In genomic region chr19:24176692-24177091, GRCm38 (mm10) we compare ENCODE assay signal across 22 mouse cellular contexts. TPM values are rescaled to one million over a fixed set of nuclear protein-coding genes. Genes with fewer than 3 reads are reported as not detected.
DNase-seq lines count a peak whose midpoint lies in the region; ATAC-seq lines count a peak whose summit lies in the region.
"Had no signal": no experiment of that assay in that cellular context is flagged by ENCODE, and none has a peak within 500 bp of the region (broad histone marks: within the 10 kb centered on the region; RNA-seq: fewer than 3 reads in every experiment).

No protein-coding gene starts in this region.

- peak; percentile 76 for ATAC-seq in megakaryocyte, adult 5-6 weeks (ENCODE audit: poor library complexity, severe bottlenecking)
- no peak for ATAC-seq in inflammation-experienced regulatory T-cells, adult 6 months
- ATAC-seq: forebrain, embryonic 16.5 days; hindbrain, postnatal 0 days; intestine, embryonic 16.5 days; midbrain, embryonic 15.5 days had no signal

- DNase-seq in cerebellum, adult 9-11 months: peak; percentile 9
- no peak for DNase-seq in cerebellum, postnatal 10 days
- DNase-seq in R1 (ENCODE audit: low read depth, low spot score): peak; percentile 93
- DNase-seq in thymus, postnatal 4 days: no peak
- no peak for DNase-seq in natural killer cell, adult 2 months (ENCODE audit: low spot score in 2 of 2)
- DNase-seq: adrenal gland, adult 8-10 months; cerebellum, adult 8-10 months; gastrocnemius, postnatal 10 days; heart, postnatal 36 days; kidney, adult 8-10 months; kidney, postnatal 4 days; layer of hippocampus, postnatal 36 days; liver; lung, adult 2 months; lung, postnatal 10 days; thymus, adult 18-20 months had no signal

RNA-seq across cellular contexts. Expression of gene Tjp2, which starts 48.1 kb away (rescaled TPM):
- 1.6 and 3.7 TPM in 2 replicates for total RNA-seq in megakaryocyte, adult 5-6 weeks (2015)
- 2.4 and 3.3 TPM in 2 replicates for total RNA-seq in megakaryocyte, adult 5-6 weeks (2017)
- 1 to 10 TPM; 5.3 to 9.5 (median 5.4) TPM for polyA plus RNA-seq in inflammation-experienced regulatory T-cells, adult 6 months (2017; shearing (Covaris generic))

Comparison
In these comparisons a context has a peak if more than half of its experiments do, and no peak if none do; other contexts are left out.
1. DNase-seq: peak in cerebellum, adult 9-11 months (single experiment) and R1 (single experiment); none in cerebellum, postnatal 10 days (0 of 2), thymus, postnatal 4 days (single experiment) and natural killer cell, adult 2 months (0 of 2).